Mouse (Mus musculus) left cerebral cortex, adult 8-10 months (tissue): ENCODE measurements around the gene Pus7l. TPM values are rescaled to one million over a fixed set of nuclear protein-coding genes. Genes with fewer than 3 reads are reported as not detected.

ENCODE experiments used
- DNase-seq, 2 experiments: peaks; one replicate each; pipeline ENCODE4 v3.0.0; 2022; ENCODE audit warnings: low spot score in 2 of 2
- total RNA-seq, 4 experiments: library from RNA; stranded (reverse); gene quantifications; 2 replicates each; pipeline ENCODE4 v1.2.4; 2022

The Pus7l gene
- 1 to 10 TPM; 2.4 to 5.7 (median 4.2) TPM for total RNA-seq

GRCm38 (mm10) chr15:94543409-94544051 is at the start of gene Pus7l, which contains the start of gene Irak4:
Gene Pus7l, minus strand, starts transcription at chr15:94543547.
Gene Irak4, plus strand, starts transcription at chr15:94543643.
- peak; percentile 76 to 90 for DNase-seq

- DNase-seq, result no peak
These were observed 48.0 kb upstream of the Pus7l start for GRCm38 (mm10) chr15:94591356-94591755.

GRCm38 (mm10) chr15:94590083-94590482 is 46.7 kb upstream of the Pus7l start:
- no peak for DNase-seq

GRCm38 (mm10) chr15:94589219-94590075 is 46.1 kb upstream of the Pus7l start, which contains the start of gene Twf1:
Gene Twf1, minus strand, starts transcription at chr15:94589889.
- DNase-seq, result peak; percentile 90 to 96

- no peak for DNase-seq
These were observed 44.7 kb upstream of the Pus7l start for GRCm38 (mm10) chr15:94587826-94588715.

GRCm38 (mm10) chr15:94584738-94585137 is 41.4 kb upstream of the Pus7l start:
- DNase-seq, result no peak

- no peak for DNase-seq
These were observed 39.8 kb upstream of the Pus7l start for GRCm38 (mm10) chr15:94583153-94583552.

GRCm38 (mm10) chr15:94582000-94582593 is 38.8 kb upstream of the Pus7l start:
- no peak for DNase-seq

GRCm38 (mm10) chr15:94574566-94575268 is 31.4 kb upstream of the Pus7l start:
- no peak for DNase-seq

GRCm38 (mm10) chr15:94572746-94573145 is 29.4 kb upstream of the Pus7l start:
- DNase-seq, result no peak

GRCm38 (mm10) chr15:94571501-94571900 is 28.2 kb upstream of the Pus7l start:
- DNase-seq, result no peak

- no peak for DNase-seq
These were observed 25.3 kb upstream of the Pus7l start for GRCm38 (mm10) chr15:94568496-94569182.

- no peak for DNase-seq
These were observed 22.5 kb upstream of the Pus7l start for GRCm38 (mm10) chr15:94565854-94566253.

- DNase-seq, result no peak
These were observed 21.6 kb upstream of the Pus7l start for GRCm38 (mm10) chr15:94564909-94565308.

- no peak for DNase-seq
These were observed 15.7 kb upstream of the Pus7l start for GRCm38 (mm10) chr15:94558895-94559656.

- DNase-seq, result peak; percentile 43 to 92
These were observed 14.1 kb upstream of the Pus7l start for GRCm38 (mm10) chr15:94557442-94557841.

GRCm38 (mm10) chr15:94553536-94553935 is 10.2 kb upstream of the Pus7l start:
- DNase-seq, result no peak

- no peak for DNase-seq
These were observed 1.5 kb upstream of the Pus7l start for GRCm38 (mm10) chr15:94544844-94545243.

- DNase-seq, result no peak
These were observed 797 bp upstream of the Pus7l start for GRCm38 (mm10) chr15:94544052-94544636.
